ENCODE assay signal across 8 mouse cellular contexts in the genomic region with DNA sequence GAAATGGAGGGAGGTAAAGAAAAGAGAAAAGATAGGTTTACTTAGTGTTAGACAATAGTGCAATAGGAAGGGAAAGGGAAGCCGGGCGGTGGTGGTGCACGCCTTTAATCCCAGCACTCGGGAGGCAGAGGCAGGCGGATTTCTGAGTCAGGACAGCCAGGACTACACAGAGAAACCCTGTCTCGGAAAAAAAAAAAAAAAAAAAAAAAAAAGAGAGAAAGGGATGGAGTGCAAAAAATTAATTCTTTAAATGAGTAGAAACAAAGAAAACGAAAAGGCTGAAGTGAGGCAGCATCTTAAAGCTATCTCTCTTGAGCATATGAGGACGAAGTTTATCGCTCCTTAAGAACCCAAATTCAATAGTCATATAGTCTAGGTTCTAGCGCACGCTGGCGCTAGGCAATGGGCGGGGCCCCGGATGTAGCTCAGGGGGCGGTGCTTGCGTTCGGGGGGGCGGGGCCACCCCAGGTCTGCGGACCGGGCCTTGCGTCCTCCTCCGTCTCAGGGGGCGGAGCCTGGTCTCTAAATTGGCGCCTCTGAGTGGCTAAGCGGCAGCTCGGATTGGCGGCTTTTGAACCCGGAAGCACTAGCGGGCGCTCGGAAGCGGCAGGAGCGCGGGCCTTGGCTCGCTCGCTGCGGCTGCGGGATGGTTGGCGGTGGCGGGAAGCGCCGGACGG. TPM values are rescaled to one million over a fixed set of nuclear protein-coding genes. Genes with fewer than 3 reads are reported as not detected.
DNase-seq lines count a peak whose midpoint lies in the region; ATAC-seq and TF ChIP-seq lines count a peak whose summit lies in the region.

TSS of gene Hpf1 (plus strand) at position 576 of the 677 bp plus-strand sequence.

- H3K27me3 ChIP-seq in kidney, embryonic 14.5 days (ENCODE audit: control insufficient read depth, insufficient read depth, low read length): no peaks in the 10 kb centered on the region
- no peaks in the 10 kb centered on the region for H3K27me3 ChIP-seq in limb, embryonic 15.5 days

- peak; percentile 99 for DNase-seq in A20 (ENCODE audit: low read depth, low spot score)
- peak; percentile 93 to 94 for DNase-seq in heart, adult 9 months (ENCODE audit: low spot score in 2 of 2)
- DNase-seq in monocyte, adult 2 months (ENCODE audit: low read depth in 1 of 2, low spot score in 2 of 2): peak; percentile 79 to 83
- DNase-seq in spleen, postnatal 36 days (ENCODE audit: low spot score in 2 of 2): peak; percentile 96 to 97

- 7% methylated on average over 43 of the region's 43 CpGs for whole genome bisulfite sequencing in kidney, embryonic 14.5 days
- WGBS in limb, embryonic 15.5 days: 6% methylated on average over 42 of the region's 43 CpGs

- TF ChIP-seq POLR2A in bone marrow macrophage, adult 2 months (IDR thresholded peaks at IDR 0.05; ENCODE audit: borderline replicate concordance, low read depth, low read length): no peak
- peak; percentile 62 for TF ChIP-seq POLR2A in embryonic fibroblast, embryonic 13.5 days (IDR thresholded peaks at IDR 0.05; ENCODE audit: low read depth, low read length)

- H3K4me3 ChIP-seq in bone marrow macrophage, adult 2 months (ENCODE audit: insufficient read depth, low read length): peak within 1 kb of the TSS; percentile 87
- H3K4me3 ChIP-seq in embryonic fibroblast, embryonic 13.5 days (ENCODE audit: insufficient read depth, low read length): peak within 1 kb of the TSS; percentile 86
- H3K4me3 ChIP-seq in kidney, embryonic 14.5 days (ENCODE audit: low read length): peak within 1 kb of the TSS; percentile 70
- H3K4me3 ChIP-seq in limb, embryonic 15.5 days: peak within 1 kb of the TSS; percentile 89

- peak; percentile 99 for ATAC-seq in kidney, embryonic 14.5 days (ENCODE audit: low FRiP score, low TSS enrichment)
- peak; percentile 96 for ATAC-seq in limb, embryonic 15.5 days (ENCODE audit: insufficient number of reproducible peaks, low FRiP score, low TSS enrichment, low read depth)

- no peaks in the 10 kb centered on the region for H3K36me3 ChIP-seq in kidney, embryonic 14.5 days (ENCODE audit: control insufficient read depth, insufficient read depth, low read length)
- H3K36me3 ChIP-seq in limb, embryonic 15.5 days: peaks cover 5% of the 10 kb centered on the region; the same call in 1 of the 2 replicates

- H3K4me2 ChIP-seq in kidney, embryonic 14.5 days (replicated peaks; ENCODE audit: low read depth, low read length): peak within 1 kb of the TSS; percentile 54
- H3K4me2 ChIP-seq in limb, embryonic 15.5 days: peak within 1 kb of the TSS; percentile 66

- peaks cover 43% of the 10 kb centered on the region for H3K4me1 ChIP-seq in bone marrow macrophage, adult 2 months (ENCODE audit: control insufficient read depth, insufficient read depth, low read length)
- H3K4me1 ChIP-seq in embryonic fibroblast, embryonic 13.5 days (ENCODE audit: control insufficient read depth, insufficient read depth, low read length): no peaks in the 10 kb centered on the region
- peaks cover 3% of the 10 kb centered on the region; the same call in 1 of the 2 replicates for H3K4me1 ChIP-seq in kidney, embryonic 14.5 days (ENCODE audit: control insufficient read depth, insufficient read depth, low read length)
- H3K4me1 ChIP-seq in limb, embryonic 15.5 days: peaks cover 19% of the 10 kb centered on the region

- peak within 1 kb of the TSS; percentile 78 for H3K9ac ChIP-seq in kidney, embryonic 14.5 days (ENCODE audit: low read depth, low read length)
- H3K9ac ChIP-seq in limb, embryonic 15.5 days: peak within 1 kb of the TSS; percentile 74

- TF ChIP-seq CTCF in bone marrow macrophage, adult 2 months (IDR thresholded peaks at IDR 0.05; ENCODE audit: low read depth, low read length): no peak
- no peak for TF ChIP-seq CTCF in embryonic fibroblast, embryonic 13.5 days (IDR thresholded peaks at IDR 0.05; ENCODE audit: borderline replicate concordance, insufficient read depth, low read length)

- H3K9me3 ChIP-seq in kidney, embryonic 14.5 days (ENCODE audit: control insufficient read depth, low read length): no peaks in the 10 kb centered on the region
- no peaks in the 10 kb centered on the region for H3K9me3 ChIP-seq in limb, embryonic 15.5 days

- H3K27ac ChIP-seq in bone marrow macrophage, adult 2 months (ENCODE audit: insufficient read depth, low read depth, low read length): peak within 1 kb of the TSS; percentile 35
- no peak within 1 kb of the TSS for H3K27ac ChIP-seq in embryonic fibroblast, embryonic 13.5 days (ENCODE audit: insufficient read depth, low read length)
- H3K27ac ChIP-seq in kidney, embryonic 14.5 days (ENCODE audit: low read depth, low read length): no peak within 1 kb of the TSS
- peak within 1 kb of the TSS; percentile 72; the same call in 1 of the 2 replicates for H3K27ac ChIP-seq in limb, embryonic 15.5 days

RNA-seq across cellular contexts. Expression of gene Hpf1, which starts in this region (rescaled TPM):
- 54.3 and 72.2 TPM in 2 replicates for polyA plus RNA-seq in bone marrow macrophage, adult 2 months (2012; ENCODE audit: insufficient read depth, insufficient read length, missing spikeins)
- 40.3 and 47.1 TPM in 2 replicates for polyA plus RNA-seq in embryonic fibroblast, embryonic 13.5 days (2011; ENCODE audit: insufficient read length, low read depth, missing spikeins)
- 102 and 126 TPM in 2 replicates for polyA plus RNA-seq in kidney, embryonic 14.5 days (2014; fragmentation: Nextera tagmentation; extraction: Ambion mirVana)
- 92.5 and 95.6 TPM in 2 replicates for polyA plus RNA-seq in limb, embryonic 15.5 days (2015; fragmentation: Nextera tagmentation; extraction: Ambion mirVana)

Comparison
In these comparisons a context has a peak if more than half of its experiments do, and no peak if none do; other contexts are left out.
1. H3K27ac ChIP-seq: peak in bone marrow macrophage, adult 2 months (single experiment) and limb, embryonic 15.5 days (single experiment); none in embryonic fibroblast, embryonic 13.5 days (single experiment) and kidney, embryonic 14.5 days (single experiment).
2. Peak in every context shown above with its lines, with median percentiles within 50 percentile points of each other: DNase-seq and H3K4me3 ChIP-seq.